Mouse (Mus musculus) urinary bladder, adult 18-20 months (tissue): ENCODE results near the gene Fam53b.
A peak's percentile ranks its signal among the peaks of the same experiment; 100 is the strongest.
"Not testable (repeated sequence)": the region's sequence is repeated elsewhere in the genome, so short reads cannot be mapped to it uniquely, and the experiment has no call there.

Source experiments
- DNase-seq, 2 experiments: peaks; one replicate each; pipeline ENCODE4 v3.0.0; 2022; ENCODE audit warnings: low spot score in 2 of 2, mixed read lengths in 2 of 2

Fam53b gene

GRCm38 (mm10) chr7:132682901-132683300, 130.8 kb downstream of the Fam53b start:
- DNase-seq: no peak

GRCm38 (mm10) chr7:132682336-132682735, 131.3 kb downstream of the Fam53b start:
- DNase-seq: no peak

- DNase-seq: no peak
Observed at GRCm38 (mm10) chr7:132681831-132682230, 131.9 kb downstream of the Fam53b start.

GRCm38 (mm10) chr7:132681296-132681695, 132.4 kb downstream of the Fam53b start:
- no peak for DNase-seq

- no peak for DNase-seq
Observed at GRCm38 (mm10) chr7:132679549-132679948, 134.1 kb downstream of the Fam53b start.

GRCm38 (mm10) chr7:132679117-132679516, 134.6 kb downstream of the Fam53b start:
- no peak for DNase-seq

GRCm38 (mm10) chr7:132675922-132676321, 137.8 kb downstream of the Fam53b start:
- DNase-seq: no peak

- no peak for DNase-seq
Observed at GRCm38 (mm10) chr7:132673931-132674755, 139.5 kb downstream of the Fam53b start.

- DNase-seq: peak in 1 of 2 experiments; percentile 54
Observed at GRCm38 (mm10) chr7:132672481-132672959, 141.2 kb downstream of the Fam53b start.

- peak in 1 of 2 experiments; percentile 71 for DNase-seq
Observed at GRCm38 (mm10) chr7:132670863-132671165, 142.9 kb downstream of the Fam53b start.

- DNase-seq: peak; percentile 26 to 34
Observed at GRCm38 (mm10) chr7:132669999-132670862, 143.5 kb downstream of the Fam53b start.

- DNase-seq: no peak
Observed at GRCm38 (mm10) chr7:132668604-132669003, 145.1 kb downstream of the Fam53b start.

GRCm38 (mm10) chr7:132666516-132666915, 147.2 kb downstream of the Fam53b start:
- no peak for DNase-seq

GRCm38 (mm10) chr7:132665664-132666382, 147.9 kb downstream of the Fam53b start:
- no peak for DNase-seq

GRCm38 (mm10) chr7:132664815-132665214, 148.9 kb downstream of the Fam53b start:
- DNase-seq: no peak

GRCm38 (mm10) chr7:132662831-132663230, 150.9 kb downstream of the Fam53b start:
- DNase-seq: not testable (repeated sequence)
